Mouse (Mus musculus): Measurements from ENCODE around the gene Zic4.

Gene Zic4

DNA sequence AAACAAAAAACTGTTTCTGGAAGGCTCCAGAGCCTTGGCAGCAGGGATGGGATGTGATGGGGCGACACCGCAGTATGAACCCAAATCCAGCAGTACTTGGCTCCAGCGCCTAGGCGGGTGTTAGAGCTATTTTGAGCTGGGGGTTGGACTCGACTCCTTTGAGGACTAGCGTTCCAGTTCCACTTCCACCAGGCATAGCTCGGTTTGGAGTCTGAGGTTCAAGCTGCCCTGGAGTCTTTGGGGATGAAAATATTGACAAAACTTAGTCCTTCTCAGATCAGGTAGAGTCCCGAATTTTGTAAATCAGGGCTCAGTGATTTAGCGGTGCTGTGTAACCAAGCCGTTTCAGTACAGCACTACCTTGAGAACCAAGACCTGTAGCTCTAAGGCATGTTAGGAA lies 39.3 kb downstream of the Zic4 start:
- in situ Hi-C loops (cut with MboI), result no loop called here

DNA sequence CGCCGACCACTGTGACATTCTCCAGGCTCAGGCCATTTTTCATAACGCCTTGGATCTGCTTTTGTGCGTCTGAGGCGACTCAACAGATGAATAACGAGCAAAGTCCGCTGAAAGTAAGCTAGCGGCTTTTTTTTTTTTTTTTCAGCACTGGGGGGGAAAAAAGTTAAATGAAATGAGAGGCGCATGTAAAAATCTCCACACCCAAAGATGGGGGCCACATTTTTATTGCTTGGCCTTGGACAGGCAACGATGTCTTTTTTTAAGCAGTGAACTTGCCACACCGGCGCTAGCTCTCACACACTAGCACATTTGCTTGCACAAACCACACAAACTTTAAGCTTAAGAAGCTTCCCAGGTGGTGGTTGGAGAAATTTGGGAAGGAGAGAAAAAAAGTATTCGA lies 42.0 kb downstream of the Zic4 start:
- in situ Hi-C loops (cut with MboI), result no loop called here

DNA sequence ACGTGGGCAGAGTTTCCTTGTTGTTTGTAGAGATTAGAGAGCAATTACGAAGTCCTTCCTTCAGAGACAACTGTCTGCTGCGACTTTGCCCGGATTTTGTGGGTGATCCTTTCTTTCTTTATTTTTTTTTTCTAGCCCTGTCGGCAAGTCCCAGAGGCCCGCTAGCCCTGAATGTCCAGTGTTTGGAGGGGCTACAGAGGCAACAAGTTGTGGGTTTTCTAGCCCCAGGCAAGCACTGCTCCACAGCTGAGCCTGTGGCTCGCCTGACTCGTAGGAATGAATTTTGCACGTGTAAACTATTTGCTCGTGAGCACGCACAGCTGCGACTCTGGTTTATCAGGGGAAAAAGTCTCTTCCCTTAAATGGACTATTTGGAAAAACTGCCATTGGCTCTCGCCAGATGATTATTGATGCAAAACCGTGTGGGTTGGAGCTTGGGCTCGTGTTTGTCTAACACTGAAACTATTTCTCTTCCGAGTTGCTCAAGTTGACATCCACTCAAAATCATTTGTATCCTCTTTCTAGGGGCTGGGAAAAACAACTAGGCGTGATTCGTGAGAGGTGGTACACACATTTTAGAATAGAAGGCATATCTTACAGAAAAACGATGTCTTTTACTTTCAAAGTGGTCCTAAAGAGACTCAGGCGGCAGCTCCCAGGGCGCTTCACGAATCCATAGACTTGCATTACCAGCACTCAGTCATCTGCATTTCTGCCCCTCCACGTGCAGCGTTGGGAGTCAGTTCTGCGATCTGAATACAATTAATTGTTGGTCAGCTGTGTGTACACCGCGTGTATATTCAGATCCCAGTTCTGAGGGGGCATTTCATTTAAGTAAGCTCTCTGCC lies 42.9 kb downstream of the Zic4 start:
- in situ Hi-C loops (cut with MboI), result no loop called here

DNA sequence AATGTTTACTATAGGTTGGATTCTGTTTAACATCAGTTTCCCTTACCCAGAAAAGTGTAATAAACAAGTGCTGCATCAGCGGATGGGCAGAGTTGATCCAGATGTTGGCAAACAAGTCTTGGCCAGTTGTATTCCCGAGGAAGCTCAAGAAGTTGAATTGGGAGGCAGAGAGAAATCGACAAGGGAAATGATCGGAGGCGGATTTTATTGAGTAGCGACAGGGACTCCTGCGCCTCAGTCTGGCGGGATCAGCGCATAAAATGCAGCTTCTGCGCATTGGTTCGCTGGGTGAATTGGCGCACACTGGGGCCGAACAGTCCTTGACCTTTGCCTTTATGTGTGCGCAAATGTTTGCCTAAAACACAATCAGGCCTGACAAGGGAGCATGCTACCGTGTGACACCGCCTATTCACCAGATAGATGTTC lies 43.6 kb downstream of the Zic4 start:
- in situ Hi-C loops (cut with MboI), result no loop called here

DNA sequence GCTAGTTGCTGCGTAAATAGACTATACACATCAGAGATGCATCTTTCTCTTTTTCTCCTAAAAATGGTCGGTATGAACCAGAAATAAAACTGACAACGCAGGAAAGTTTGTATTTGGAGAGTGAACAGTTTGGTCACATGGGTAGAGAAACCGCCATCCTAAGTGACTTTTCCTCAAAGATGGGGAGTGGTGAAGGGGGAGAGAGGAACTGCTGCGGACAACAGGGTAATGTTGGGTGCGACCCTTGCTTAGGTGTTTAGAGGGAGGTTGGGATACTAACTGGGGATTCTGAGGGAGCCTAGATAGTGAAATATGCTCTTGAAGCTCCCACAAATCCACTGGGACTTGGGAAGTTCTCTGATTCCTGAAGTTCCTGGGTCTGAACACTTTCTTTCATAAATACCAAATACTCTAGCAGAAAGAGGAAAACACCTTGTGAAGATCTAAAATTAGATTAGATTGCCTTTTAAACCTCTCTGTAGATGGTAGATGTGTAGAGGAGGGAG lies 44.1 kb downstream of the Zic4 start:
- in situ Hi-C loops (cut with MboI), result no loop called here

DNA sequence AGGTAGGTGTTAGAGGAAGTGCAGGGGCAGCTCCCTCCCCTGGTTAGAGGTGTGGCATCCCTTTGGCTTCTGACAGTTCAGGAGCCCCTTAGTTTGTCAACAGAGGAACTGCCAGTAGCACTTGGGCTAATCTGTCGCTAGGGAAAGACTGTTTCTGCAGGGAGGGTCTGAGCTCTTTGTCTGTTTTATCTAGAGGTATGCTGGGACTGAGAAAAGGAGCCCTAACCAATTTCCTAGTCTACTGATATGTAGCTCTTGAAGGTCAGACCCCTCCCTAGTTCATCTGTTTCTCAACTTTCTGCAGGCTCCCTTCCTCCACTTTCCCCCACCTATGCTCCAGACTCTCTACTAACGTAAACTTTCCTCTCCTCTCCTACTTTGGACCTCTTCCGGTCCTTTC lies 47.6 kb downstream of the Zic4 start:
- in situ Hi-C loops (cut with MboI), result no loop called here

DNA sequence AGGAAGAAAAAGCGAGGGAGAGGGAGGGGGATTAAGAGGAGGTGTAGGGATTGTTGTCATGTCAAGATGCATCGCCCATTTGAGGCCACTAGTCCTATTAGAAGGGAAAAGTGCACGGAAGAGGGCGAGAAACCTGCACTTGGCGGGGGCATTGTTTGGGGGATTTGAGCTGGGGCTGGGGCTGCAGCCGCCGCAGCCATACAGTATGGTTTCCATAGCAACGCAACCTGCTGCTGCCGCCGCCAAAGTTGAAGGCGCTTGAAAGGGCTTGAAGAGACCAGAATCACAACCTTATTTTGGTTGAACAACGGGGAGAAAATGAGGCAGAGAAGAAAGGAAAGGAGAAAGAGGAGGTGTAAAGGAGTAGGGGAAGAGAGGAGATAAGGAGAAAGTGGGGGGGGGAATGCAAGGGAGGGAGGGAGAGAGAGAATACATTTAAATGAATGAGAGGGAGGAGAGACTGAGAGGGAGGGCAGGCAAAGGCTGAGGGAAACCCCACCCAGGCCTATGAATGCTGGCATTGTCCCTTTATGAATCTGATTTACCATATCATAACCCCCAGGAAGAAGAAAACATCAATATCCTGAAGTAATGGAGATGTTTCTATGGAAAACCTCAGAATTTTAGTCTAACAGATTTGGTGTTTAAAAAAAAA lies 51.9 kb downstream of the Zic4 start:
- in situ Hi-C loops (cut with MboI), result no loop called here

DNA sequence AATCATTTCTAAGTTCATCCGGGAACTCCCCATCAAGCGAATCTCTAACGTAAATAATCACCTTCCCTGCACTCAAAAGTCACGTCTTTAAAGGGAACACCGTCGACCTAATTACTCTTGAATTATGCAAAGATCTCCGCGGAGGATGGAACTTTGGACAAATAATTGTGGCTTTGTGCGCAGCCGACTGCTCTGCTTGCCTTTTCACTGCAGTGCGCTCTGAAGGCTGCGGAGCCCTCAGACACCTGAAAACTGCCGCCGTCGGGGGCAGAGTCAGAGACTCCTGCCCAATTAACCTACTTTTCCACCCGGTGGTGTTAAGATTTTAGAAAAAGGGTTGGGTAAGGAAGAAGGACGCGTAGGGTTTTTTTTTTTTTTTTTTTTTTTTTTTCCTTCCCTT lies 58.2 kb downstream of the Zic4 start:
- in situ Hi-C loops (cut with MboI), result no loop called here

Data from mature B cell (primary cell).